Mouse (Mus musculus): ENCODE measurements around the gene Gm10142.

DNA sequence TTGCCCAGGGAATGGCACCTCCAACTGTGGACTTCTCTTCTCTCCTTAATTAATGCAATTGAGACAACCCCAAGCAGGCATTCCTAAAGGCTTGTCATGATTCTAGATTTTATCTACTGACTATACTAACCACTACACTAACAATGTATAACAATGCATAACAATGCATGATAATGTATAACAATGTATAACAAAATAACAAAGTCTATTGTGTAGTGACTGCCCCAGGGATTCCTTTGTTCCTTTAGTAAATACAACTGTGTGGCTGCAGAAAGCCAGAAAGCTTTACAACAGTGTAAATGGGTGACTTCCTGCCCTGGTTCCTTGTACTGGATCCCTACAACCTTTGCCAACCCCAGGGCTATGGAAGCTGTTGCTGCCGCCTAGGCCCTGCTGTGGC is 20.3 kb downstream of the Gm10142 start:
- no peak for TF ChIP-seq GATA1 (IDR thresholded peaks at IDR 0.05; ENCODE audit: borderline replicate concordance, low read length)
- TF ChIP-seq FLI1 (IDR thresholded peaks at IDR 0.05; ENCODE audit: low read length): no peak
